Mouse (Mus musculus) left cerebral cortex, adult 2 months (tissue): Measurements from ENCODE around the gene Zkscan1. TPM values are rescaled to one million over a fixed set of nuclear protein-coding genes. Genes with fewer than 3 reads are reported as not detected.
"Not testable (repeated sequence)": the region's sequence is repeated elsewhere in the genome, so short reads cannot be mapped to it uniquely, and the experiment has no call there.

Experiments
- DNase-seq, 2 experiments: peaks; one replicate each; pipeline ENCODE4 v3.0.0; 2021 to 2022; ENCODE audit warnings: low spot score in 2 of 2, mixed read lengths in 1 of 2; ENCODE audit errors: extremely low spot score in 1 of 2
- H3K27ac ChIP-seq: fragments of 200-600 bp; 2 replicates; pipeline ENCODE4 v1.8.1; 2022
- H3K4me3 ChIP-seq: fragments of 200-600 bp; 2 replicates; pipeline ENCODE4 v1.8.1; 2022
- CTCF ChIP-seq: fragments of 200-600 bp; IDR thresholded peaks from 2 replicates; pipeline ENCODE4 v1.8.1; 2022; ENCODE audit warnings: antibody characterized with exemption, mild to moderate bottlenecking, moderate library complexity
- intact Hi-C: fragments of 180-260 bp; cut with DNase I; formaldehyde crosslinking; loops from one replicate; pipeline ENCODE4 v1.15.1; 2025
- long read RNA-seq, 2 experiments: library from polyadenylated mRNA; stranded (forward); transcript quantifications; one replicate each; pipeline ENCODE4 v2.0.0; 2021; ENCODE audit warnings: borderline mapping rate in 2 of 2
- total RNA-seq, 2 experiments: library from RNA; stranded (reverse); gene quantifications; 2 replicates each; pipeline ENCODE4 v1.2.3; 2021

The Zkscan1 gene
- total RNA-seq = 10 to 100 TPM; 39.1 to 42.2 TPM
- long read RNA-seq, experiment 1, full-length matches to known transcripts = 11 of 15 reads
- long read RNA-seq, experiment 1, partial matches to known transcripts = 2 of 15 reads
- long read RNA-seq, experiment 1, other reads (novel, unspliced or antisense) = 2 of 15 reads
- long read RNA-seq, experiment 2, full-length matches to known transcripts = 11 of 12 reads
- long read RNA-seq, experiment 2, partial matches to known transcripts = 0 of 12 reads
- long read RNA-seq, experiment 2, other reads (novel, unspliced or antisense) = 1 of 12 reads

DNA sequence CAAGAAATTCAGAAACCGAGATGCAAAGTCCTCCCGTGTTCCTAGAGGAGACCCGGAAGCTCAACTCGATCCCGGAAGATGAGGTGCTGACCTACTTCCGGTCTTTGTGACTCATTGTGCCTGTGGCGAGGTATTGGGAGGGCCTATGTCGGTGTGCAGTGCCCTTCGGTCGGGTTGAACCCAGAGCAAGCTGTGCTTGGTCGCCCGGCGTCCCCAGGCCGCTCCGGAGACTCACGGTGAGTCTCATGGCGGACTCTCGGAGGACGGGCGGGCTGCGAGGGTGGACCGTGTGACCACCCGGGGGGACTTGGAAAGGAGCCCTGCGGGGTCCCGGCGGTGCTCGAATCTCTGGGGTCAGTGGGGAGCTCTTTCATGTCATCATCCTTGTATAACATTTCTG lies at the start of gene Zkscan1:
Gene Zkscan1 (plus strand): TSS at position 89 of the 400 bp plus-strand sequence.
- Histone ChIP-seq H3K4me3 (peak within 1 kb of the TSS; percentile 99), H3K27ac (peak within 1 kb of the TSS; percentile 98)
- no peak for TF ChIP-seq CTCF
- peak; percentile 72 to 77 for DNase-seq
- intact Hi-C loops = loop anchor here (2.0 to 5.0 kb wide), 3 partner anchors 70 to 198 kb away; partner anchors contain the start of gene Zfp113

DNA sequence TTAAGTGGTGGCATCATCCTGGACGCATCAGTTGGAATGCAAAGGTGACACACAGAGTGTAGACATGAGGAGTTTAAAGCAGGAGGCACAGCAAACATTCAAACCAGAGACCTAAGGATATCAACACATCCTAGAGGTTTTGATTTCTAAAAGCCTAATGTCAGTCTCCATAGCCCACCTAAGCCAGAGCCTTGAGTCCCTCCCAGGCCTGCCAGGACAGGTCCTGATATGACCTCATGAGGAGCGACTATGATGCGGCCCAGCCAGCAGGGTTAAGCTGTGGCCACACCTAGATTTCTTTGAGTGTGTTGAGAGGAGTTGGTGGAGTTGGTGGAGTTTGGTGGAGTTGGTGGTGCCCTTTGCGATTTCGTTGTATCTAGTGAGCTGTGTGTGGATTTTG lies 32.0 kb upstream of the Zkscan1 start, which contains the start of gene Smok3c:
Gene Smok3c (plus strand): TSS at position 301 of the 400 bp plus-strand sequence.
- intact Hi-C loops, H3K27ac ChIP-seq, DNase-seq, H3K4me3 ChIP-seq: not testable (repeated sequence)

DNA sequence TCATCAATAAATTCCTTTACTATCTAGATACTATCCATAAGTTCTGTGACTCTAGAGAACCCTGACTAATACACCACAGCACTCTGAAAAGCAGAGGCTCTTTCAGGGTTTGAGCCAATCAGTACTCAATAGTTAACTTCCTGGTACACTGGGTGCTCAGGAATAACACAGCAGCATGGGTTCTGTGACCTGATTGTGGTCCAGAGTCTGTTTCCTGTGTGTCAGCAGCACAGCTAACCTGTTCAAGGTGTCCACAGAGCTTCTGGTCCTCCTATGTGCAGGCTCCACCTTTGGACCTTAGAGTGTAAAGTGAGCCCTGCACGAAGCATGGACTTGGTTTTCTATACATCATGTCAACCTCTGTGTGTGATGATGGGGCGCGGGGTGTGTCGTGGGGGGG lies 11.1 kb upstream of the Zkscan1 start:
- H3K4me3 ChIP-seq = no peak overlapping the region
- no peak for TF ChIP-seq CTCF
- DNase-seq = no peak
- intact Hi-C loops = no loop called here
- H3K27ac ChIP-seq = no peak overlapping the region

DNA sequence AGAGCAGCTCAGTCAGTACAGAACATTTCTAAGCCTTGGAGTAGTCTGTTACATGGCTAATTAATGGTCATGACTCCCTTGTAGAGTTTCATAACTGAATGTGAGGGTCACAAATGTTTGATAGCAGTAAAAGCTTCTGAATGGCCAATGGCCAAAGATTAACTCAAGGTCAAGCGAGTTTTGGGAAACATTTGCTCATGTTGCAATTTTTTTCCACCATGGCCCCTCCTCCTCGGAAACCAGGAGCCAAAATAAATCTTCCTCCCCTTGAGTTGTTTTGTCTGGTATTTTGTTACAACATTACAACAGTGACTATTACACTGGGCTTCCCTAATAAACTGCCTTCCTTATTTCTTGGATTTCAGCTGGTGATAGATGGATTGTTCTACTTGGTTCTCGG lies 9.2 kb upstream of the Zkscan1 start:
- no peak for DNase-seq
- Histone ChIP-seq H3K4me3 (no peak overlapping the region), H3K27ac (no peak overlapping the region)
- intact Hi-C loops = no loop called here
- no peak for TF ChIP-seq CTCF

DNA sequence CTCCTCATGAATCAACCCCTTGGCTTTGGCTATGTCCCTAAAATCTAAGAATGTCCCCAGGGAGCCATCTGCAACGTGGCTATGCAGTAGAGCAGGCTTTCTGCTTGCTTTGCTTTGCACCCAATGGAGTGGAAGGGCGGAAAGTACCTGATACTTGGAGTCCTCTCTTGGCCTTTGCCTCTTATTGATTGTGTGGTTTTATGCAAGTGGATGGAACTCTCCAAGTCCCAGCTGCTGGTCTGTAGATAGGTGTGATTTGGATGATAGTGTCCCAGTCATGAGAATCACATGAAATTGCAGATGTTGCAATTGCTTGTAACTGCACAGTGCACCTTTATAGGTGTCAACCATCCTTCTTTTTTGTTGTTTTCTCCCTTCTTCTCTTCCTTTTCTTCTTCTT lies 8.7 kb upstream of the Zkscan1 start:
- Histone ChIP-seq H3K4me3 (no peak overlapping the region), H3K27ac (no peak overlapping the region)
- intact Hi-C loops = no loop called here
- TF ChIP-seq CTCF = no peak
- DNase-seq = no peak

DNA sequence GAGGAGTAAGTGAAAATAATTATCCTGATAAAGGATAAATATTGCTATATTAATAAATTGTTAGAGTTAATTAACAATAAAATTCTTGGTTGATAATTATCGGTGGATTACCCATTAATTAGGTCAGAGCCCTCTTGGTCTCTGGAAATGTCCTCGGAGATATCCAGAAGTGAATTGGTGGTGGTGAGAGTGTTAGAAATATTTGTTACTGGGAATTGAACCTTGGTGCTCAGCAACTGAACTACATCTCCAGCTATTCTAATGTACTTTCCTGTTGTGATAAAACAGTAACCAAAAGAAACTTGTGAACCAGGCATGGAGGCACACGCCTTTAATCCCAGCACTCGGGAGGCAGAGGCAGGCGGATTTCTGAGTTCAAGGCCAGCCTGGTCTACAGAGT lies 4.4 kb upstream of the Zkscan1 start:
- intact Hi-C loops = loop anchor here (5.0 kb wide), 1 partner anchor 193 kb away; no protein-coding TSS in a partner anchor
- Histone ChIP-seq H3K27ac (no peak overlapping the region), H3K4me3 (no peak overlapping the region)
- TF ChIP-seq CTCF = no peak
- DNase-seq = no peak

DNA sequence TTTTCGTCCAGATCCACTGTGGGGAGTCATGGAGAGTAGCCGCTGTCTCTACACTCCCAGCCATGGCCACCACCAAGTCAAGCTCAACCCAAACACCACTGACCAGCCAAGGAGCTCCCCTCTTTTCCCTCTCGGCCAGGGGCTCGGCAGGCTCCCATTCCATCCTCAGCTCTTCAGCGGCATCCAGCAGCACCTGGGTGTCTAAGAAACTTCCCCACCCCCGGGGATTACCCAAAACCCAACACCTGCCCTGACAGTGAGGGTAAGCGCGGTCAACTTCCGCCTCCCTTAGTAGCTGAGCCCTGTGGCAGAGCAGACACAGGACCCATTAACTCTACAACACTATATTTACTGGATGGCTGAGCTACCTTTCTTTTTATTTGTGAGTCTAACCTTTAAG lies 3.4 kb upstream of the Zkscan1 start:
- no peak overlapping the region for H3K4me3 ChIP-seq
- no peak for TF ChIP-seq CTCF
- no peak overlapping the region for H3K27ac ChIP-seq
- DNase-seq = no peak
- intact Hi-C loops = loop anchor here (5.0 kb wide), 1 partner anchor 194 kb away; no protein-coding TSS in a partner anchor

DNA sequence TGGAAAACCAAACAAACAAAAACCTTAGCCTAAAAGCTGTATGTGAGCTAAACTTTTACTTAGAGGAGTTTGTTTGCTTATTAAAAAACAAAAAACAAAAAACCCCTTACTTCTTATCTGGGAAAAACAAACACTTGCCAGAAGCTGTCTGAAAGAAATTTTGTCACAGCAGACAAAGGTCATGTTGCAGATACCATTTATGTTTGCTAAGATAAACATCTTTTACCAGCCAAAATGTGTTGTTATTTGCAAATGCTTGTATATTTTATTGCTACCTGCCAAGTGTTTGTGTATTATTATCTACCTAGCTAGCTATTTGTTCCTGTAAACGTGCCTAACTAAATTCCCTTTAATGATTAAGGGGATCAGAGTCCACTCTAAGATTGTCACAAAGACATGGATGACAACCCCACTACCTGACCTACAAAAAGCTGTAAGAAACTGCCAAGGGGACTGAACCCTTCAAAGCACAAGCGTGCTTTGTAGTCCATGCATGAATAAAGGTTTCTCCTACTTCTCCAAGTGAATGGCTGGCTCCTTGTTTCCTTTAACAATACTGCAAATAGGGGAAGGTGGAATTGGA lies 1.5 kb upstream of the Zkscan1 start:
- Histone ChIP-seq H3K27ac (no peak overlapping the region), H3K4me3 (no peak overlapping the region)
- no peak for DNase-seq
- intact Hi-C loops = loop anchor here (5.0 kb wide), 1 partner anchor 196 kb away; no protein-coding TSS in a partner anchor
- no peak for TF ChIP-seq CTCF

DNA sequence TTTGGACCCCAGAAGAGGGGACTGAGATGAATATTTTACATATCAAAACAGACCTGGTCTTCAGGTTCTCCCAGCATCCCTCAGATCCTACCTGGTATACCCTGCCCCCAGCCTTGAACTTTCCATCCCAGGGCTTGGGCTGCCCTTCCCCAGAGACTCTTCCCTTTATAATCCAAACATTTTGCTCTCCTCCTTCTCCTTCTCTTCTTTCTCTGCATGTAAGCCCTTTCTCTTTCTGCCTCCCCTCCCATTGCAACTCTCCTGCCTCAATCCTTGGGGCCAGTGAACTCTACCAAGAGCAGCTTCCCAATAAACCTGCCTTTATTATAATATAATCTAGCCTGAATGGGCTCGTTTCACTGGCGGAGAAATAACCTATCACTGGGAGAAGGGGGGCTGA lies 948 bp upstream of the Zkscan1 start:
- no peak for DNase-seq
- Histone ChIP-seq H3K27ac (no peak overlapping the region), H3K4me3 (no peak overlapping the region)
- intact Hi-C loops = loop anchor here (2.0 to 5.0 kb wide), 2 partner anchors 71 to 197 kb away; partner anchors contain the start of gene Zfp113
- no peak for TF ChIP-seq CTCF

DNA sequence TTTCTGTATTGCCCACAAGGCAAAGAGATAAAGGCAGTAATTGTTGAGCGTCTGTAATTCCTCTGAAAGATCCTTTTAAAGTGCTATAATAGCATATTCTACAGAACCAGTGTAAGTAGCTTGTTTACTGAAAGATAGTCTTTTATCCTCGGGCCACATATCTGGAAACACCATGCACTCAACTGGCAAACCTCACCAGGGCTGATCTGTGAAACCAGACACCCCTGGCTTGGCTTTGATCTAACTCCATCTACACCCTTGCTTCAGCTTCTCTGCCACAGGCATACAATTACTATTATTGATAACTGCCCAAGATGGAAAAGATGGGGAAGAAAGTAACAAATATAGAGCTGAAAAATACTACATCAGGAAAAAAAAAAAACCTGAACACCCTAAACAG lies 377 bp upstream of the Zkscan1 start:
- no peak for DNase-seq
- H3K27ac ChIP-seq = no peak overlapping the region
- H3K4me3 ChIP-seq = peak overlapping the region; percentile 99
- TF ChIP-seq CTCF = no peak
- intact Hi-C loops = loop anchor here (2.0 to 5.0 kb wide), 2 partner anchors 70 to 197 kb away; partner anchors contain the start of gene Zfp113

DNA sequence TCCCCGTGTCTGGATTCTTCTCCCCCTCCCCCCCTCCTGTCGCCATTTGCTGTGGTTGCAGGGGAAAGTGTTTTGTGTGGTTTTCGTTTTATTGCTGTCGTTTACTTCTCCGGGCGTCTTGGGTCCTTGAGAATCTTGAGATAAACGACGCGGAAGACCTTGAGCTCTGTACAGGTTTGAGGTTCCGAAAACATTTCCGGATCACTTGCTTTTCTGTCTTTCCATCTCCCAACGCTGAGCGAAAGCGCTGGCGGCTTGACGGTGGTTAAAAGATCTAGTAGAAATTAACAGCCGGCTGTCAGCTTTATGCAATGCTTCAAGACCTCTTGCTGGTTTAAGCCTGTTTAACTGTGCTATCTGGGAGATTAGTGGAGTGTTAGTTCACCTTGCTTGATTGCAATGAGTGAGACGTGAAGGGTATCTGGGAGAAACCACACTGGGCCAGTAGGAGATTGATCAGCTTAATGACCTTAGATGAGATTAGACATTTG lies 582 bp downstream of the Zkscan1 start:
- DNase-seq = no peak
- Histone ChIP-seq H3K27ac (peak overlapping the region; percentile 98), H3K4me3 (peak overlapping the region; percentile 99)
- no peak for TF ChIP-seq CTCF
- intact Hi-C loops = loop anchor here (2.0 to 5.0 kb wide), 2 partner anchors 69 to 167 kb away; partner anchors contain the start of gene Zfp113

DNA sequence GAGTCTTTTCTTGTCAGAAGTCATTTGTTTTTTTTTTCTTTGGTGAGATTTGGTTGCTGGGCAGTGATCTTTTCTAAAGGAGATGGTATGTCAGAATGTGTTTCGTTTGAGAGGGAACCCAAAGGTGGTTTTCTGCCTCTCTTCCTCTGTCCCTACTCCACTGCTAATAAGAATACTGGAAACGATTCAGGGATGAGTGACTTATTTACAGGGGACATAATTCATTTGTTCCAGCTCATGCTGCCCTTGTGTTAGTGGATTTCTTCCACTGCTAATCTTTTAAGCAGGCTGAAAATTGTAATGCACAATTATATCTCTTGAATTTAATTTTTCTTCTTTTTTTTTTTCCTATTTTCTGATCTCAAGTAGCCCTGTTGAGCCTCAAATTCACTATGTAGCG lies 2.0 kb downstream of the Zkscan1 start:
- Histone ChIP-seq H3K27ac (no peak overlapping the region), H3K4me3 (no peak overlapping the region)
- TF ChIP-seq CTCF = no peak
- no peak for DNase-seq
- intact Hi-C loops = loop anchor here (5.0 kb wide), 1 partner anchor 165 kb away; no protein-coding TSS in a partner anchor
